Mouse (Mus musculus) megakaryocyte, embryonic 14.5 days (primary cell): Measurements from ENCODE around the gene Draxin.

Experiments used
- FLI1 ChIP-seq: IDR thresholded peaks from 2 replicates; pipeline ENCODE4 v1.6.1; 2012; ENCODE audit warnings: low read length, inconsistent platforms, mixed read lengths
- GATA1 ChIP-seq: IDR thresholded peaks from 3 replicates; pipeline ENCODE4 v1.6.1; 2012; ENCODE audit warnings: mixed read lengths, low read length, inconsistent platforms, borderline replicate concordance

- TF ChIP-seq FLI1 (no peak), GATA1 (no peak)
Observed at GRCm38 (mm10) chr4:148058218-148058819, 72.2 kb downstream of the Draxin start.
